Mouse (Mus musculus): ENCODE results near the gene Cdyl.

Gene Cdyl

DNA sequence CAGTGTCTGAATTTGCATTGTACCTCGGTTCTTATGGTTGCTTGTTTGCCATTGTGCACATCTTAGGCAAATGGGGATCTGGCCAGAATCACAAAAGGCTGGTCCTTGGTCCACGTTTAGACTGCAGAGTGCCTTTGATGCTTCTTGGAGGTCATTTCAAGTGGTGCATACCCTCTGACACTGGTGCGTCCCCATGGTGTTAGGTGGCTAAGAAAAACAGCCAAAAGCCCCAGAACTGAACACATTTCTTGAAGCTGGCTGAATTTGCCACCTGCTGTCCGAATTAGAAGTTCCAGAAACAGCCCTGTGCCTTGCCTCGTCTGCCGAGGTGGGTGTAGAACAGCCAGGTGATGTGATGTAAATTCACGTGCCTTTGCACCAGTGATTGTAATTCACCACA is 197.9 kb downstream of the Cdyl start:
- TF ChIP-seq GATA4 (IDR thresholded peaks at IDR 0.05; ENCODE audit: insufficient replicate concordance, low read length), result no peak

DNA sequence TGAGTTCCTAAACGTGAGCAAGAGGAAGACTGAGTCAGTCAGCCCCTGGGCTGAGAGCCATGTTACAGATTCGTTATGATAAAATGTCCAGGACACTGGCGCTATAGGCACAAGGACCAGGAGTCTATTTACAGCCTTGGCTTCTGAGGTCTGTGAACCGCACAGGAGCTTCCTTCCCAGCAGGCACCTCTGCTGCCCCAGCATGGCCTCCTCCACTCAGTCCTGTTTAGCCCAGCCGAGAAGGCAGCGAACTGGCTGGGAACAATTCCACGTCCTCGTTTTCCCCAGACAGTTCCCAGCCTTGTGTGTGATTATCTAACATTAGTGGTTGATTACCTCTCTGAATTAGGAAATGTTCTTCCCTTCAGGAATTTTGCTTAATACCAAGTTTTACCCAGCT is 201.3 kb downstream of the Cdyl start:
- no peak for TF ChIP-seq GATA4 (IDR thresholded peaks at IDR 0.05; ENCODE audit: insufficient replicate concordance, low read length)

DNA sequence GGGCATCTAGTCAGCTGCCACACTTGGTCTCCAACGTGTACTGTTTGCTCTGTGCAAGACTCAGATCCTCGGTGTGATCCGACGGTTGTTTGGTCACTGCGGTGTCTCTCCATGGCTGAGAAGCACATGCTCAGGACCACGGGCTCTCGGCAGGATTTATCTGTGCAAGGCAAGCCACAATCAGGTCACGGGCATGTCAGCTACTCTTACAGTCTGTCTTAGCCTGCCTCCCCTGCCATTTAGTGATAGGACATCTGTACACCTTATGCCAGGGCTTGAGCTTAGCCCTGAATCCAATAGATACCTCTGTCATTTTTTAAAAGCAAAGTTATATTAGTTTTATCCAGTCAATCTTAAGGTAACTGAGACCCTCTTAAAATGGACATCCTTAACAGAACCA is 211.0 kb downstream of the Cdyl start:
- no peak for TF ChIP-seq GATA4 (IDR thresholded peaks at IDR 0.05; ENCODE audit: insufficient replicate concordance, low read length)

DNA sequence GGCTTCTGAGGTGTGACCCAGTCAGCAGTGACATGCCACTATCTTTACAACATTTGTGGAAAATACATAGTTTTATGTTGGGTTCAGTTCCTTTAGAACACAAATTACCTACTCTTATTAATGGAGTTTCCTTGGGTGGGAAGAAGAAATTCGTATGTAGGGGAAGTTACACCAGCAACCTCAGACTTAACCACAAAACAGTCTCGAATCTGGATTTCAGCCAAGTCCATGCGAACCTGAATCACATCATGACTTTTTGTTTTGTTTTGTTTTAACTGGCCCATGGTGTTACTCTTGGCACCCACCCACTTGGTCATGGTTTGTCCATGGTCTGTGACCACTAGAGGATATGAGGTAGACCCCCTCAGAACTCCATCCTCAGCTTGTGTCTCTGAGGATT is 211.5 kb downstream of the Cdyl start:
- no peak for TF ChIP-seq GATA4 (IDR thresholded peaks at IDR 0.05; ENCODE audit: insufficient replicate concordance, low read length)

DNA sequence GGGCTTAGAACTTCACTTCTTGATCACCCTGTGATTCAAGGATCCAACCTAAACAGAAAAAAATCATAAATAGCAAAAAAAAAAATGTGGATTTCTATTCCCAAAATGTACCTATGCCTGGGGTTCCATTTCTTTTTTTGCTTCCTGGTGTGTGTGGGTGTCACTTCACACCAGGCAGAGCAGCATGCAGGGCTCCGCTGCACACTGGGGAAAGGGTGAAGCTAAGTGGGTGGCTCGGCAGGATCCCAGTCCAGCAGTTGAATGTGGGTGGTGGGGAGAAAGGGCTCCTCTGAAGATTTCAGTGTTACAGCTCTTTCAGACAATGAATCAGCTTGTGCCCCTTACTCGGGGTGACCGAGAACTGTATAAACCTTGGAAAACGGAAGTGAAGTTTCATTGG is 215.8 kb downstream of the Cdyl start:
- TF ChIP-seq GATA4 (IDR thresholded peaks at IDR 0.05; ENCODE audit: insufficient replicate concordance, low read length), result no peak

DNA sequence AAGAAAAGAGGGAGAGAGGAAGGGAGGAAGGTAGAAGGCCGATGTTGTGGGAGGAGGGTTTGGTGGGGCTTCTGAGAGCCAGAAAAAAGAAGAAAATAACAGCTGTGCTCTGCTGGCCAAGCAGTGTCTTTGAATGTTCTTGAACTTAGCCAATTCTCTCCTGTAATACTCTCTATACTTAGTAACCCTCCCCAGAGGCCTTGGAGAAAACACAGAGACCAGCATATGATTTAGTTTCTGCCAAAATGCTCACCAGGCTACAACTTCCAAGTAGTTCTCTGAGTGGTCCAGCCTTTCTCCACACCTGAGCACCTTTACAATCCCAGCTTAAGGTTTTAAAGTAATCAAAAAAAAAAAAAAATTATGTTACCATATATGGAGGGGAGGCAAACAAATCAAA is 218.6 kb downstream of the Cdyl start:
- TF ChIP-seq GATA4 (IDR thresholded peaks at IDR 0.05; ENCODE audit: insufficient replicate concordance, low read length), result no peak

DNA sequence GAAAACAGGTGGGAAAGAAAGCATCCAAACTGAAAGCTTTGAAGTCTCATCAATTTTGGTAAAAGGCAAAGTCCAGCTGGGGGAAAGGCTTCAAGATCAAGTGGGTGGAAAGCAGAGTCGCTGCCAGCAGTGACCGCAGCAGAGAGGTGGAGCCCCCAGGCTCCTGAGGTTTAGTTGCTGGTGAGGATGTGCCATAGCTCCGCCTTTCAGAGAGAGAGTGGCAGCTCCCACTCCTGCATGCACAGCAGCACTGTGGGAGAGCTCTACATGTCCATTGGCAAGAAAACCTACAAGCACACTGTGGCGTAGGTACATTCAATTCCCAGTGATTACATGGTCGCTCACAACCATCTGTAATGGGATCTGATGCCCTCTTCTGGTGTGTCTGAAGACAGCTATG is 219.4 kb downstream of the Cdyl start:
- TF ChIP-seq GATA4 (IDR thresholded peaks at IDR 0.05; ENCODE audit: insufficient replicate concordance, low read length), result no peak

DNA sequence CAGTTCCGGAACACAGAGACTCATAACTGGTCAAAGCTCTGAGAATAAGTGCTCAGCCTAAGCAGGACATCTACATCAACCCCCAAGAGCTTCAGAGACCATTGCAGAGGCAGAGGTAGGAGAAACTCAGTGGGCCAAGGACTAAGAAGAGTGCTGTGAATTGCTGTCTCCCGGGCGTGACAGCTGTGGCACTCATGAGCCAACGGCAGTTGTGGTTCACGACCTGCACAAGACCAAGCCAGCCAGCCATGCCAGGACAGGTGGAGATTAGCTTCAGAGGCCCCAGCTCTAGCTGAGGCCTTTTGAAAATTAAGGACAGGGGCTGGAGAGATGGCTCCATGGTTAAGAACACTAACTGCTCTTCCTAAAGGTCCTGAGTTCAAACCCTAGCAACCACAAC is 219.9 kb downstream of the Cdyl start:
- no peak for TF ChIP-seq GATA4 (IDR thresholded peaks at IDR 0.05; ENCODE audit: insufficient replicate concordance, low read length)

DNA sequence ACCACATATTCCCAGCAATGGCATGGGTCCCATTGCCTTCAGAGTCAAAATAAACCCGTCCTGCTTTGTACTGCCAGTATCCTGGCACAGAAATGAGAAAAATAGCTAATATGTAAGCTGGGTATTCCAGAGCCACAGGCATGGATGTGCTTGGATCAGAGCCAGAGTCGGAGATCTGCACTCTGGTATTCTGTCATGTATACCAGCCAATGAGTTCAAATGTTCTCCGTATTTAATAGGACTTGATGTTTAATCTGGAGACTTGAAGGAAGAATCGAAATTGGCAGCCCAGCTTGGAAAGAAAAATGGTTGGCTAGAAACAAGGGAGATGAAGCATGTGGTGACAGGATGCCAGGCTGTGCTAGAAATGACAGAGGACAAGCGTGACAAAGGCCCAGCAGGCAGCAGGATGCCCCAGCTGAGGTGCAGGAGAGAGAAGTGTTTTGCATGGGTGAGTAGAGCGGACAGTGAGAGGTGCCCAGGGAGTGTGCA is 221.0 kb downstream of the Cdyl start:
- TF ChIP-seq GATA4 (IDR thresholded peaks at IDR 0.05; ENCODE audit: insufficient replicate concordance, low read length), result no peak

DNA sequence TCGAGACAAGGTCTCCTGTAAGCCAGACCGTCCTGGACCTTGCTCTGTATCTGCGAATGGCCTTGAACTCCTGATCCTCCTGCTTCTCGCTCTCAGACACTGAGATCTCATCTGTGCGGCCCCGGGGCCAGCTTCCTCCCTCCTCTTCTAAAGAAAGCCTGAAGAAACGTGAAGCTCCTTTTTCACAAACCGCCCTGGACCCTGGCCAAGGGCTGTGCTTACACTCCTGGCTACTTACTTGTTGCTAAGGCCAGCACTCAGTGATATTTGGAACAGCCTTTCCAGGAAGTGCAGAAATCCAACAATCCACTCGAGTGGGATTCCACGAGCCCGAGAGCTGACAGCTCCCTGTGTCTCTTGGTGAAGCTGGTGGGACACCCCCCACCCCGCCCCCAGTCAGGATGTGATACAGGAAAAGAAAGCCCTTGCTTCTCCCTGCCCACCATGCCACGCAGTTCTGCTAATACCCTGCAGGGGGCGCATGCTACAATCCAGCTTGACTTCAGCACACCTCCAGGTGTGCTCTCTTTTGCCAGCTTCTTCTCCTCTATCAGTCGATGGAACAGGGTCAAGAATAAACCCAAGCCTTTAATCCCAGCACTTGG is 226.6 kb downstream of the Cdyl start:
- no peak for TF ChIP-seq GATA4 (IDR thresholded peaks at IDR 0.05; ENCODE audit: insufficient replicate concordance, low read length)

DNA sequence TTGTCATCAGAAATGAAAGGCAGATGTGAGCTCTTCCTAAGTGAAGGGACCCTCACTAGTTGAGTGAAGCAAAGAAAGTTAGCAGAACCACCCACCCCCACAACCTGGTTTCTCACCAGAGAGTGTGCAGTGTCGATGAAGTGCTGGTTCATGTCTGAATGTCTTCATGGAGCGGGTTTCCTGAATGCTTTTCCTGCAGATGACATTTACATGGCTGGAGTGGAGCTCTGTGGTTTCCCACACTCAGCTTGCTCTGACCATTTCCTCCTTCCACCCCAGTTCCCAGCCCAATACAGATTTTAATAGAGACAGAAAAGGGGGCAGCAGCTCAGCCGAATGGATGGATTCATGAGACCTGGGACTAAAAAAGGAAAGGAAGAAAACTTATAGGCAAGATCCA is 233.2 kb downstream of the Cdyl start:
- TF ChIP-seq GATA4 (IDR thresholded peaks at IDR 0.05; ENCODE audit: insufficient replicate concordance, low read length), result no peak

DNA sequence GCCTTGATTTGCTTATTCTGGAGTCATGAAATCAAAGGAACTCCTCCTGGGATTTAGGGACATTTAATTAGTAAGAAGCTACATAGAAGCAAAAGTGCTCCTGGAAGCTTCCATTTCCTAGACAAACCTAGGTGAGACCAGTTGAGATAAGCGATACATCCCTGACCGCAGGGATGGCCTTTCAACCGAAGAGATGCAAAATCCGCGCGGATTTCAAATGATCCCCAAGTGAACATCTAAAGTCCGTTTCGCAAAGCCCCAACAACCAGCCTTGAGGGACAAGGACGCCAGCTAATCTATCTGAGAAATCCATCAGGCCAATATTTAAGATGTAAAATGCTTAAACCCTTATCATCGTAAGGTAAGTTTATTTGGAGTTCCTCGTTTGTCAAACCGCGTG is 245.7 kb downstream of the Cdyl start:
- no peak for TF ChIP-seq GATA4 (IDR thresholded peaks at IDR 0.05; ENCODE audit: insufficient replicate concordance, low read length)

DNA sequence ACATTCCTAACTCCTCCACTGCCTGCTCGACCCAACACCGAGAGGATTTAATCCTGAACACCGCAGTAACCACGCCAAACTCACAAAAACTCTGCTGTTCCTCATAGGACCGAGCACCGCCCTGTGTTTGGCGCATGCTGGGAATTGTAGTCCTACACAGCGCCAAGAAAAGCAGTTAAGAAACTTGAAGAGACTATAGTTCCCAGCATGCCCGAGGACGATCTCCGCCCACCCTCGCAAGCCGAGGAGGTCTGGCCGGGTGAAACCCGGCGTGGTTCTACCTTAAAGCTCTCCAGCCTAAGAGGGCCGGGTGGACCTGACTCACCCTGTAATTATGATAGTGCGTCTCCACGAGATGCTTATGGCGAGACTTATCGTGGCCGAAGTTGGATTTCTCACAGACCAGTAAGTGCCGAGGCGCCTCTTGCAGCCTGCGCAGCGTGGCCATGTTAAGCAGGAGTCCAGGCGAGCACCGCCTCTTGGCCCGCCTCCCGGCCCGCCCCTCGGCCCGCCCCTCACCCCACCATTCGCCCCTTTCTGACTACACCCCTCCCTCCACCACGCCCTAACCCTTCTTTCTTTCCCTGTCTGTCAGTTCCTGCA is 246.3 kb downstream of the Cdyl start, which contains the start of gene Rpp40:
Gene Rpp40 (minus strand): TSS at position 481 of the 603 bp plus-strand sequence.
- no peak for TF ChIP-seq GATA4 (IDR thresholded peaks at IDR 0.05; ENCODE audit: insufficient replicate concordance, low read length)

DNA sequence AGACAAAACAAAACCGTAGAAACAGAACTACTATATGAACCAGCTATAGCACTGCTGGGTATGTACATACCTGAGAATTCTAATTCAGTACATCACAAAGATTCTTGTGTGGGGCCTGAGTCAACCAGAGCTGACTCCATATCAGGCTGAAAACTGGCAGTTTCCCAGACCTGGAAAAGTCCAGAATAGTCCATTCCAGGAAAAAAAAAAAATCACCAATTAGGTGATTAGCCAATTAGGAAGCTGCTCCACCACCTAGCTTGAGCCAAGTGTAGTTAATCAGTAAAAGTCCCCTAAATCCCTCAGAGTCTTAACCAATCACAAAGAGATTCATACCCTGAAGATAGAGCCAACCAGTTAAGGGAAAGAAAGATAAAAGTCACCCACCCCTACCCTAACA is 251.8 kb downstream of the Cdyl start:
- TF ChIP-seq GATA4 (IDR thresholded peaks at IDR 0.05; ENCODE audit: insufficient replicate concordance, low read length), result no peak

All from liver, adult (tissue).